Mouse (Mus musculus): ENCODE measurements around the gene Hs3st2. TPM values are rescaled to one million over a fixed set of nuclear protein-coding genes. Genes with fewer than 3 reads are reported as not detected.

Gene Hs3st2
- total RNA-seq, 1 experiment from 2014 or later, result not detected

DNA sequence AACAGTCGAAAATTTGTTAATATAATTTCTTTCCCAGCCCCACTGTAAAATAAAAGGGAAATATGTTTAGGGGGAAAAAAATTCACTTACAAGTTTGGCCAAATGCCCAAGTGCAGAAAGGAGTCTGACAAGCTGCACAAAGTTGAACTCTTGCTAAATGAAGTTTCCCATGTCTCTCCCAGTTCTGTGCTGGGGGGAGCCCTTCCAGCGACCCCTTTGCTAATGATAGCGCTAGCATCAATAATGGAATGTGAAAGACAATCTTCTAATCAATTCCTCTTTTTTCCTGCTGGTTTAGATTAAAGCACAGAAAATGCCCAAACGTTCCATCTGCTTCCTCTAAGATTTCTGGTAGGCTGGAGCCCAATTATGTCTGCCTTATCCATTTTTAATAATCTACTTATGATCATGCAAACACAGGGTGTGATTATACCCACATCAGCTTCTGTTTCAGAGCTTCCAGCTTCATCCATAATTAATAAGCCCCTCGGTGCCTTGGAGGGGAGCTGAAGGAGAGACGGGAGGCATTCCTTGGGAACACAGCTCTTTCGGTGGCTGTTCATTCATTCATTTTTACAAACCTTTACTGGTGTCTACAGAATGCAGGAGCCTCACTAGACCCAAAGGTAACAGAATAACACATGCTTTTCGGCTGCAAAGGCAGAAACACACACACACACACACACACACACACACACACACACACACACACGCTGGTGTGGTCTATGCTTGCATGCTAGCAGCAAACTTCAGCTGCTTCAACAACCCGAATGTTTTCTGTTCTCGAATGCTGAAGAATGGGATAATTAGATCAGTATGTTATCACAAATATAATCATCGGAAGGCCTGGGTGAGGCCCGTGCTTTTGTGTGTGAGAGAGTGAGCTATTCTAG is 59.5 kb downstream of the Hs3st2 start:
- ATAC-seq (replicated peaks; ENCODE audit: low read depth, poor library complexity, severe bottlenecking), result no peak

DNA sequence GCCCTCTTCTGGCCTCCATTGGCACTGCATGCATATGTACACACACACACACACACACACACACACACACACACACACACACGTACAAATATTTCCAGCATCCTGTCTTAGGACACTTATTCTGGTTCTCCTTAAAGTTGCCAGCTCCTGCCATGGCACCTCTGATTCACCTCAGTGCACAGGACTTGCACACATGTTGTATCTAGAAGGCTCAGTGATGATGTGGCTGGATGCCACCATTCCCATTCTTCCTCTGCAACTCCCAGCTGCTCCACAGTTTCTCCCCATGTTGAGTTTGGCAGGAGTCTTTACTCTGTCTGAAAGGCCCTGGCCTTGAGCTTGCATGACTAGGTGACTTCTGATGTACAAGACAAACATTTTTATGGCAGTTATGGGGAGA is 65.1 kb downstream of the Hs3st2 start:
- ATAC-seq (replicated peaks; ENCODE audit: low read depth, poor library complexity, severe bottlenecking), result no peak

DNA sequence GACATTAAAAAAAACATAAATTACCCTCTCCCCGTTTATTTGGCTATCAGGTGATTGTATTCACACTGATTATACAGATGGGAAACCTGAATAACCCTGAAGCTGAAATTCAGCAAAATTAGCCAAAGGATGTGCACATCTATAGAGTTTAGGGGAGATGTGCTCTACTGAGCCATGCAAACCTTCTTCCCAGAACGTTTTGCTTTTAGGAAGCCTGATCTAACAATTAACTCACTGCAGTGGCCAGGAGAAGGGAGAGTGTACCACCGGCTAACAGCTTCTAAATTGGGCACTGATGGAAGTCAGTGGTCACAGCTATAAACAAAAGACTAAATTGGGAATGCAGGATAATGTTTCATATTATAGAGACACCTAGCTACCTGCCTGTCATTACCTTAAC is 66.4 kb downstream of the Hs3st2 start:
- ATAC-seq (replicated peaks; ENCODE audit: low read depth, poor library complexity, severe bottlenecking), result no peak

DNA sequence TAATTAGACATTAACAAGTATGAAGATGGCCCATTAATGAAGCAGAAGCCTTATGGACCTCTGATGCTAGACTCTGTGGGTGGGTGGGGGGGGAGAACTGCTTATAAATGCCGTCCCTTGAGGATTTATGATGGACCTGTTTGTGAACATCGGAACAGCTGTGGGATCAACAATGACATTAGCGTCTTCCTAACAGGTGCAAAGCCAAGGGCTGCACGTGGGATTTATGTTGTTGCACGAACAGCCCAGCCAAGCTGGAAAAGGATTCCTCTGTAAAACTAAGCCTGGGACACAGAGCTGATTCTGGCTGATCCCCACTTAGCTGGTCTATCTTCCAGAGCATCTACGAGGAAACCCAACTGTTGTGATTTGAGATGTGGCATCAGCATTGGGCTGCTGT is 69.0 kb downstream of the Hs3st2 start:
- ATAC-seq (replicated peaks; ENCODE audit: low read depth, poor library complexity, severe bottlenecking), result no peak

DNA sequence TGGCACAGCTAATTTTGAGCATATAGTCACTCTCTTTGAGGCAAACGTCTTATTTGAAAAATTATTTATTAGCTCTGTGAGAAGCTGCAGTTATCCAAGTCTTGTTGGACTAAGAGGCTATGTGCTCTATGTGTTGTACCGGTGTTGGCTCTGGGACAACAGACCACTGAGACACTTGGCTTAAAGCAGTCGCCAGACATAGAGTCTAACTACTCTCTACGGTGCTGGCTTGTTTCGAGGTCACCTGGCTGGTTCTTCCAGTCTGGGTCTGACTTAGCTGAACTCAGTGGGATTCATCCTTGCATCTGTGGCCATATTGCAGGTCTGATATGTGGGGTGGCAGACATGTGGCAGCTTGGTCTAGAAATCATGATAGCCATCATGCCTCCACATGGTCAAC is 72.8 kb downstream of the Hs3st2 start:
- no peak for ATAC-seq (replicated peaks; ENCODE audit: low read depth, poor library complexity, severe bottlenecking)

DNA sequence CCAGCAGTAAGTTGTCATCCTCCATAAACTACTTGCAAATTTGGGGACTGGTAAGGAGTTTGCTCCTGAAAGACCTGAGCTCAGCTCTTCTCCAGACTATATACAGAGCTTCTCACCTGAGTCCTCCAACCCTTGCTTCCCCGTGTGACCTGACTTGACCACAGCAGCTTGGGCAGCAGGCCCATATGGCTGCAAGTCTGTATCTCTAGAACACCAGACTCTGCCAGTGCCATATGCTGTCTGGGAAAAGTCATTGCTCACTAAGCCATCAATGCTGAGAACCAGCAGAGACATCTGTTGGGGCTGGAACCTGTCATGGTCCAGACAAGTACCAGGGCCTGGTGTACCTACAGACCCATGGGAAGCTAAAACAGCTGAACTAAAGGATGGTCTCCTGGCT is 73.5 kb downstream of the Hs3st2 start:
- ATAC-seq (replicated peaks; ENCODE audit: low read depth, poor library complexity, severe bottlenecking), result no peak

DNA sequence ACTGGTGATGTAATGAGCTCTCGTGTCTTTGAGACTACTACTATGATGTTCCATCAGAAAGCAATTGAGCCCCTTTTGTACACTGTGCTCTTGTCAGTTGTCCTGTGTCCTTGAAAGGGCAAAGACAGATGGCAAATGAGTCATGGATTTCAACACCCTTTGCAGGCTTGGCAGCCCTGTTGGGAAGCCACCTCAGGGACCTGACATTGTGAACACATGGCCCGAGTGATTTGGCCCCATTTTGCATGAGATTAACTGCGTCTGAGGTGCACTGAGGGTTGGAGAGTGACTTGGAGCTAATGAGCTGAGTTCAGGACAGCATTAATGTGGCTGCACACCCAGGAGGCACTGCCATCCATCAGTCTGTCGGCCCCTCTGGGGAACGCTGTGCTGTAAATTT is 74.7 kb downstream of the Hs3st2 start:
- ATAC-seq (replicated peaks; ENCODE audit: low read depth, poor library complexity, severe bottlenecking), result no peak

DNA sequence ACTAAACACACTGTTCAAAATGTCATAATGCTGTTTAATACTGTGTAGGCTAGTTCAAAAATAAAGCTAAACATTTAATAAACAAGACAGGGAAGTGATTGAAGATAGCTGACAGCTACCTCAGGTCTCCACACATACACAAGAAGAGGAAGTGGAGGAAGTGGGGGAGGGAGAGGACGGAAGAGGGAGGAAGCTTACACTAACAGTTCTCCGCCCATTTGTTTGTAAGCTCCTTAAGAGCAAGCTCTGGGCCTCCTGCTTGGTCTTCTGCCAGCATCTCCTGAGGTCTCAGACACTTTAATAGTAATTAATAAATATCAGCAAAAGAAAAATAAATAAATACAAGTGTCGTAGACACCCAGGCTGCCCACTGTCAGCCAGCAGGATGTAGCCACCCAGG is 77.8 kb downstream of the Hs3st2 start:
- no peak for ATAC-seq (replicated peaks; ENCODE audit: low read depth, poor library complexity, severe bottlenecking)

DNA sequence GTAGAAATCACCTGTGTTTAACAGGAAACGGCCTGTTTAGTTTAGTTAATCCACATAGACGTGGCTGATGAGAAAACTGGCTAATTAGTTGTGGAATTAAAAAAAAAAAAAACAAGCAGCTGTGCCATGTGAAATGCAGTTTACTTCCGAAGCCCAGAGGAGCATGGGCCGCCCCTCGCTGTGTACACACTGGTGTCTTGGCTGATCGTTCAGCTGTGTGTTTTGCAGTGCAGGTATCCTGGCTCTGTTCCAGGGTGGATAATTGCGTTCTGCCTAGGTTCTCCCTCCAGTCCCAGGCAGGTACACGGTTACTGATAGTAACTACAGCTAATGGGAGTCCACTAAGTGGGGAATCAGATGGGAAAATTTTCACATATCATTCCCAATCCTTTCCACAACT is 86.6 kb downstream of the Hs3st2 start:
- no peak for ATAC-seq (replicated peaks; ENCODE audit: low read depth, poor library complexity, severe bottlenecking)

DNA sequence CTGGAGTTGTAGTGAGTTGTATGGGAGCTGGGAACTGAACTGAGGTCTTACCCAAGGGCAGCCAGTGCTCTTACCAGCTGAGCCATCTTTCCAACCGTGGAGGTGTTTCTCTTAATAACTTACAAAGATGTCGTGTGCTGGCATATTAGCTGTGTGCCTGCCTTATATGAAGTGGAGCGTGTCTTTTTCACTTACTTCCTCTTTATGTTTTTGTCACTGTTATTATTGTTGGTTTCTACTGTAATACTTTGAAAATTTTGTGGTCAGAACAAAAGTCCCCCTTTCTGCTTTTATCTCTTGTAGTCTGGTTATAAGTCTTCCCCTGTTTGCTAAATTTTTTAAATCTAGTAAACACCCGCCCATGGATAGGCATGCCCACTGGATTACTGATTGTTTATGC is 88.4 kb downstream of the Hs3st2 start:
- no peak for ATAC-seq (replicated peaks; ENCODE audit: low read depth, poor library complexity, severe bottlenecking)

DNA sequence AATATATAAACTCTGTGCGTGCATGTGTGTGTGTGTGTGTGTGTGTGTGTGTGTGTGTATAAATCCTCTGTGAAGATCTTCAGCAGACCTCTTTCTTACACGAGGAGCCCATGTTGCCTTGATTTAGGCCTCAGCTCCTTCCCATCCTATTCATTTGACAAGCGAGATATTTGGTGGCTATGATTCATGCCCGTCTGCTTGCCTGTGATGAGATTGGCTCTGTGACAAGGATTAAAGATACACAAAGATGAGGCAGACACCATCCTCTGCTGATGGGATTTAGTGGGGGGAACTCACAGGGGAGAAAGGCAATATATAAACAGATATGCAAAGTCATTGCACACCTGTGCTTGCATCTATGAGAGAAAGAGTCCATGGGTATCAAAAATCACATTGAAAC is 92.9 kb downstream of the Hs3st2 start:
- no peak for ATAC-seq (replicated peaks; ENCODE audit: low read depth, poor library complexity, severe bottlenecking)

DNA sequence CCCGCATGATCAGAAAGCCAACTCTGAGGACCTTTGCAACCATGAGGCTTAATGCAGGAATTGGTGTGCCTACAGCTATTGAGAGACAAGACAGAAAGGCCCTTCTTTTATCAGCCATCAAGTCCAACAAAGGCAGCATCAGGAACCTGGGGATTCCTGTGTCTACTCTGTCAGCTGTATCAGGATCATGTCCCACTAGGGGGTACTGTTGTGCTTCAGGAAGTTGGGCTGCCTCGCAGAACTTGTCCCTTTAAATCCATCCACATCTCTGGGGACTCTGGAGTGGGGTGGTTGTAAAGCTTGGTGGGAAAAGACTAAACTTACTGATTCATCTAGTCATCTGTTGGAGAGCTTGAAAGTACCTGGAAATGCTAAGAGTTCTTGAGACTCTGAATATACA is 93.6 kb downstream of the Hs3st2 start:
- peak; percentile 83 for ATAC-seq (replicated peaks; ENCODE audit: low read depth, poor library complexity, severe bottlenecking)

DNA sequence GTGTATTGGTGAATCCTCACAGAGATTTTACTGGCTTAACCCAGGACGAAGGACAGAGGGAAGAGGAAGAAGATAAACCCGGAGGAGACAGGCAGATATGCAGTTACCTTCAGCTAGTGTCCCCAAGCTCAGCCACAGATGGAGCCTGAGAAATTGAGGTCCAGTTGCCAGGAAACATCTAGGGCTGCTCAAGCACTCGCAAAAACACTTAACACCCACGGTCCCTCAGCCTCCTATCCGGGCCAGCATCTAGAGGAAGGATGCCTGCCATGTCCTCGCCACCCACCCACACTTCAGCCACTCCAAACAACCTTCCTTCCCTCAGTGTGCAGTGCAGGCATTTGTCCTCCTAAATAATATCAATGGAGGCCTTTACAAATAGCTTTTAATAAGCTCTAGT is 95.6 kb downstream of the Hs3st2 start:
- ATAC-seq (replicated peaks; ENCODE audit: low read depth, poor library complexity, severe bottlenecking), result no peak

DNA sequence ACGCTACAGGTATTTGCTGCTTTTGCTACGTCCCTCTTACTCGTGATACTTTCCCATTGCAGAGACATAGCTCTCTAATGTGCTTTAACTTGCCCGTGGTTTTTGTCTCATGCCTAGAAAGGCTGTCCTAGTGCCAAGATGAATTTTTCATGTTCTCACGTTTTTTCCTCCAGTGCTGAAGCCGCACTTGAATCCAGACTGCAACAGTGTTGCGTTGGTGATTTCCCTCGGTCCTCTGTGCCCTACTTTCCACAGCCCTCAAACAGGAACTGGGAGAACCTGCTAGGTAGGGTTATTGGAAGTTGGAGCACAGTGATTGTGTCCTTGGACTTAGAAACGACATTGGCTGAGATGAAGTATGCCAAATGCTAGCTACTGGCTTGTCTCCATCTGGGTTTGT is 97.7 kb downstream of the Hs3st2 start:
- no peak for ATAC-seq (replicated peaks; ENCODE audit: low read depth, poor library complexity, severe bottlenecking)

DNA sequence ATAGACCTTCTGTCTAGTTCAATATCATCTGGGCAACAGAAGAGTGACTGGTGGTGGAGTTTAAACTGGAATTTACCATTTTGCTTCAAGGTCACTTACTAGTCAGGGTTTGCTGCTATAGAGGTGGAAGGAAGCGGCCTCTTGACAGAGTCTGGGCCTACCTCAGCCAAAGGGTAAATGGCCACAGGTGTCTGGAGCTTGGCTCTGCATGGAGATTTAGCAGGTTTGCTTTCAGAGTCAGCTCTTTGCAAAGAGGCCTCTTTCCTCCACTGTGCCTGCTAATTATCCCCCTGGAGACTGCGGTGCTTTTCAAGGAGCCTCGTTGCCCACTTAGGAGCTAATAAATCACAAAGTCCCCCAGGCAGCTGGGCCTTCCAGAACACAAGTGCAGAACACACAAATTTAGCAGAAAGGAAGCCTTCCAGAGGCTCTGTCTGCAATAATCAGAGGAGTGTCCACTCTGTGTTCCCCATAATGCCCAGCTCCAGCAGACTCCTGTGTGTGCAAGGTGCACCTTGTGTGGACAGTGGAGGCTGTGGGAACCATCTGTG is 99.9 kb downstream of the Hs3st2 start:
- no peak for ATAC-seq (replicated peaks; ENCODE audit: low read depth, poor library complexity, severe bottlenecking)

DNA sequence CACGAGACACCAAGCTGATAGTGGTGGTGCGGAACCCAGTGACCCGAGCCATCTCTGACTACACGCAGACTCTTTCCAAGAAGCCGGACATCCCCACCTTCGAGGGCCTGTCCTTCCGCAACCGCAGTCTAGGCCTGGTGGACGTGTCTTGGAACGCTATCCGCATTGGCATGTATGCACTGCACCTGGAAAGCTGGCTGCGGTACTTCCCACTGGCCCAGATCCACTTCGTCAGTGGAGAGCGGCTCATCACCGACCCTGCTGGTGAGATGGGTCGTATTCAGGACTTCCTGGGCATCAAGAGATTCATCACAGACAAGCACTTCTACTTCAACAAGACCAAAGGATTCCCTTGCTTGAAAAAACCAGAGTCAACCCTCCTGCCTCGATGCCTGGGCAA is 108.9 kb downstream of the Hs3st2 start:
- ATAC-seq (replicated peaks; ENCODE audit: low read depth, poor library complexity, severe bottlenecking), result no peak

DNA sequence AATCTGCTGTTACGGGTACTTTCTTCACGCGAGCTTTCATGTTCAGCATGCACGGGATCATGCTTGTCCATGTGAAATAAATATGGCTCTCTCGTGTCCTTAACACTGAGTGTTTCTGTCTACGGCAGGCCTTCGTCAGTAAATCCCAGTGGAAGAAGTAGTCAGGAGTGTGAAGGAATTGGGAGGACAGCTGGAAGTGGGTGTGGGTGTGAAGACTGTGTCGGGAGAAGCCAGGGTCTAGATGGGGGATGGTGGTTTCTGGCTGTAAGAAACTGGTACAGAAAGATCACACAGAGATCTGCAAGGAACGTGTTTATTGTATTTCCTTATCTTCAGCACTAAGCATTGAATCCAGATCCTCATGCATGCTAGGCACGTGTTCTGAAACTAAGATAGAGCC is 110.0 kb downstream of the Hs3st2 start:
- ATAC-seq (replicated peaks; ENCODE audit: low read depth, poor library complexity, severe bottlenecking), result no peak

DNA sequence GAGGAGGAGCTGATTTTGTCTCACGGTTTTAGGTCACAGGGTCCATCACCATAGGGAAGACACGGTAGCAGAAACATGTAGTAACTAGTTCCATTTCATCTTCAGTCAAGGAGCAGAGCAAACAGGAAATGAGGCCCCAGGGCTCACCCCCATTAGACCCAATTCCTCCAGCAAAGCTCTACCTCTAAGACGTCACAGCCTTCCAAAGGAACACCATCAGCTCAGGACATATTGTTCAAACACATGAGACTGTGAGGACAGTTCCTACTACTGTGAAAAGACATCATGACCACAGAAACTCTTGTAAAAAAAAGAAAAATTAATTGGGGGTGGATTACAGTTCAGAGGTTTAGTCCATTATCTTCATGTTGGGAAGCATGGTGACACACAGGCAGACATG is 125.1 kb downstream of the Hs3st2 start:
- peak; percentile 57 for ATAC-seq (replicated peaks; ENCODE audit: low read depth, poor library complexity, severe bottlenecking)

DNA sequence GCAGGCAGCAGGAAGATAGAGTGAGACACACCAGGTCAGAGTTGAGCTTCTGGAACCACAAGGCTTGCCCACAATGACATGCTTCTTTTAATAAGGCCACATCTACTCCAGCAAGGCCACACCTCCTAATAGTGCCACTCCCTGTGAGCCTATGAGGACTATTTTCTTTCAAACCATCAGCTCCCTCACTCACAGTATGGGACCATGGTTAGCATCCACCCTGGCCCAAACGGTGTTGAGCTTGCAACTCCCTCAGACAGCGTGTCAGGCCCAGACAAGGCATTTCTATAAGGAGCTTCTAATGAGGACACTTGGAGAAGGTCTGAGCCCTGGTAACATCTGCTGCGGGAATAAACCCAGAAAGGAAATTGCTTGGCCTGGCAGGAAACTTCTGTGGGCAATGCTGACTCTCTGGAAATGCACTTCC is 125.5 kb downstream of the Hs3st2 start:
- ATAC-seq (replicated peaks; ENCODE audit: low read depth, poor library complexity, severe bottlenecking), result peak; percentile 91

DNA sequence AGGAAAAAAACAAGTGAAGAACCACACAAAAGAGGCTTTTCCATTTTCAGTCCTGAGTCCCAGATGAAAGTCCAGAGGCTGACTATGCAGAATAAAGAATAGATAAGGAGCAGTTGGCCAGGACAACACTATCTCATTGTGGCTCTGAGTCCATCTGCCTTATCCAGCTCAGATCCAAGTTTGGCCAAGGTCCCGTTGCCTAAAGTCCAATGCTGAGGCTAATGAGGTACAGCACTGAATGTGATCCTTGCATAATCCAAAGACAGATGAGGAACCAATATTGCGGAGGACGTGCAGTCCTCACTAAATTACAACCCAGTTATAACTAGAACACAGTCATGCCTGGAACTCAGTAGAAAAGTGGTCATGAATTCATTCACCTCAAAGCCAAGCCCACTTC is 130.5 kb downstream of the Hs3st2 start:
- ATAC-seq (replicated peaks; ENCODE audit: low read depth, poor library complexity, severe bottlenecking), result no peak

DNA sequence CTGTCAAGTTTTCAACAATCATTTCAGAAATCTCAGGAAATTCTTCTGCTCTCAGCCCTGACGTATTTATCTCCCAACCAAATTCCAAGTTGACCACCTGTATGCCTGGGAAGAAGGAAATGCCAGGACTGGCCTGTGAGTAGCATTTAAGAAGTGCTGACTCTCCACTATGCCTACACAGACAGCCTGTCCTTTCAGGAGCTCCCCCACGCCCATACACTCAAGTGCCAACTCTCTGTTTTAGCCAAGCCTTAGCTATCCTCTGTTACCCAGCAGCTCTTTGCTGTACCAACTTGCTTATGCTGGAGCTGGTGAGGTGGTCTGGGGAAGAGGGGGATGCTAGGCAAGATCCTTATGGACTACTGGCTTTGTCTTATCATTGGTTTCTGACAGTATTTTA is 137.4 kb downstream of the Hs3st2 start:
- no peak for ATAC-seq (replicated peaks; ENCODE audit: low read depth, poor library complexity, severe bottlenecking)

DNA sequence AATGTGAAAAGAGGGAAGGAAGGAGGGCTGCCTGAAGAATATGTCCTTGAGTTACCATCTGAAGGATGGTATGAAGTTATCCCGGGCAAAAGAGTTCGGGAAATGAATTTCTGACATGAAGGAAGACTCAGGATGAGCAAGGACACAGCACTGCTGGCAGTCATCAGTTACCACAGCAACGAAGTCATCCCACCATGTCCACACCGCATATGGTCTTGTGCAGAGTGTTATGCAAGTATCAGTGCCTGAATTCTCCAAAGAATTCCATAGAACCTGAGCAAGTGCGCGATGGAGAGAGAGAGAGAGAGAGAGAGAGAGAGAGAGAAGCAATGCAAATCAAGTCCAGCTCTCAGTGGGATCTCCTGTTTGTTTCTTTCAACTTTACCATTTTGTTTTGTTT is 142.0 kb downstream of the Hs3st2 start:
- no peak for ATAC-seq (replicated peaks; ENCODE audit: low read depth, poor library complexity, severe bottlenecking)
